In genomic region chr17:64548536-64548935, GRCm38 (mm10) we compare ENCODE assay signal across 12 mouse cellular contexts. TPM values are rescaled to one million over a fixed set of nuclear protein-coding genes. Genes with fewer than 3 reads are reported as not detected.
DNase-seq lines count a peak whose midpoint lies in the region; TF ChIP-seq lines count a peak whose summit lies in the region.
"Had no signal": no experiment of that assay in that cellular context is flagged by ENCODE, and none has a peak within 500 bp of the region (broad histone marks: within the 10 kb centered on the region; RNA-seq: fewer than 3 reads in every experiment).

No protein-coding gene starts in this region.

- TF ChIP-seq EP300 in CH12.LX (IDR thresholded peaks at IDR 0.05; ENCODE audit: low read length) = peak; percentile 12; the same call in 1 of the 2 replicates

- TF ChIP-seq POLR2A in CH12.LX (IDR thresholded peaks at IDR 0.05; ENCODE audit: low read depth, low read length) = no peak

- dilution Hi-C loops in CH12.LX (cut with MboI; ENCODE audit: extremely low pct_ligation_motif_present, extremely low pct_unique_long_range_greater_than_20kb, low sequenced_read_pairs) = no loop called here

- H3K27ac ChIP-seq in CH12.LX (ENCODE audit: insufficient read depth, low read depth) = no peak overlapping the region
- H3K27ac ChIP-seq: liver, embryonic 12.5 days; stomach, embryonic 15.5 days had no signal

- intact Hi-C loops in gastrocnemius, postnatal 14 days (cut with DNase I; ENCODE audit: low total_unique reads) = no loop called here

- TF ChIP-seq CTCF in CH12.LX (conservative IDR thresholded peaks at IDR 0.05 in 1 of 2, IDR thresholded peaks at IDR 0.05 in 1 of 2; ENCODE audit: low read depth in 2 of 2, low read length in 2 of 2) = no peak

- H3K79me2 ChIP-seq in CH12.LX (replicated peaks; ENCODE audit: control insufficient read depth, extremely low read depth, insufficient read depth, poor library complexity, severe bottlenecking) = no peaks in the 10 kb centered on the region

- peaks cover 5 to 15% of the 10 kb centered on the region in 2 experiments; a peak in 2 of 4 replicates for H3K4me1 ChIP-seq in CH12.LX (ENCODE audit: control insufficient read depth in 1 of 2, insufficient read depth in 2 of 2)
- H3K4me1 ChIP-seq: liver, embryonic 12.5 days; stomach, embryonic 15.5 days had no signal

- H3K4me2 ChIP-seq in CH12.LX (ENCODE audit: insufficient read depth, low read depth, poor library complexity, severe bottlenecking) = peak overlapping the region; percentile 54
- H3K4me2 ChIP-seq: liver, embryonic 12.5 days; stomach, embryonic 15.5 days had no signal

- peak; percentile 38 for DNase-seq in gastrocnemius, postnatal 14 days
- no peak for DNase-seq in gastrocnemius, adult 18-20 months (ENCODE audit: low spot score)
- peak; percentile 74 for DNase-seq in CH12.LX (ENCODE audit: extremely low read depth)
- DNase-seq in cerebellum, postnatal 25 days = peak; percentile 23 to 45
- DNase-seq in layer of hippocampus, postnatal 14 days (ENCODE audit: low spot score in 2 of 2) = peak; percentile 28 to 44
- no peak for DNase-seq in urinary bladder, adult 18-20 months (ENCODE audit: low spot score in 2 of 2)
- no peak for DNase-seq in B cell, adult 2 months
- DNase-seq in kidney, postnatal 25 days = no peak
- DNase-seq: kidney, adult 2 months; lung, postnatal 36 days had no signal

- no peaks in the 10 kb centered on the region for H3K36me3 ChIP-seq in CH12.LX (replicated peaks in 1 of 2; ENCODE audit: control insufficient read depth in 1 of 2, insufficient read depth in 1 of 2, low read length in 1 of 2)
- H3K36me3 ChIP-seq: liver, embryonic 12.5 days; stomach, embryonic 15.5 days had no signal

- H3K9ac ChIP-seq in CH12.LX (ENCODE audit: insufficient read depth, low read depth) = no peak overlapping the region
- H3K9ac ChIP-seq: liver, embryonic 12.5 days; stomach, embryonic 15.5 days had no signal

- H3K27me3 ChIP-seq in CH12.LX (replicated peaks) = no peaks in the 10 kb centered on the region
- H3K27me3 ChIP-seq: liver, embryonic 12.5 days; stomach, embryonic 15.5 days had no signal

- H3K9me3 ChIP-seq in CH12.LX (replicated peaks; ENCODE audit: low read length) = no peaks in the 10 kb centered on the region
- H3K9me3 ChIP-seq: liver, embryonic 12.5 days; stomach, embryonic 15.5 days had no signal

- TF ChIP-seq RAD21 in CH12.LX (IDR thresholded peaks at IDR 0.05; ENCODE audit: low read depth, low read length) = no peak

- H3K4me3 ChIP-seq in CH12.LX (replicated peaks in 1 of 3; ENCODE audit: low read depth in 2 of 3, low read length in 2 of 3, poor library complexity in 1 of 3) = no peak overlapping the region
- H3K4me3 ChIP-seq: liver, embryonic 12.5 days; stomach, embryonic 15.5 days had no signal

- in situ Hi-C loops in CH12.LX (cut with MboI; ENCODE audit: low pct_ligation_motif_present, low pct_unique_long_range_greater_than_20kb, low sequenced_read_pairs) = no loop called here

TF ChIP-seq in CH12.LX, 34 proteins besides CTCF, POLR2A, EP300 and RAD21:
- TF ChIP-seq UBTF (IDR thresholded peaks at IDR 0.05; ENCODE audit: low read depth, low read length) = no peak
- TF ChIP-seq USF1 (IDR thresholded peaks at IDR 0.05; ENCODE audit: low read depth, low read length) = no peak
- no peak for TF ChIP-seq MAFK (IDR thresholded peaks at IDR 0.05; ENCODE audit: insufficient replicate concordance, low read length)
- no peak for TF ChIP-seq MAX (IDR thresholded peaks at IDR 0.05; ENCODE audit: low read length)
- peak; percentile 17; the same call in 1 of the 2 replicates for TF ChIP-seq ETS1 (conservative IDR thresholded peaks at IDR 0.05; ENCODE audit: low read depth, low read length)

RNA-seq across cellular contexts. Expression of gene Man2a1, which starts 52.0 kb away (rescaled TPM):
- 10 to 100 TPM; 17.2 to 20.3 TPM for total RNA-seq in gastrocnemius, postnatal 14 days (2021)
- total RNA-seq in gastrocnemius, adult 18-20 months (2021) = 1 to 10 TPM; 6.0 to 7.4 TPM
- 7.9 and 12.3 TPM in 2 replicates for total RNA-seq in CH12.LX (2012; rRNA removed)
- total RNA-seq in CH12.LX (2014; rRNA removed) = 11.9 and 12.5 TPM in 2 replicates
- polyA plus RNA-seq in CH12.LX (2012; ENCODE audit: insufficient read length, low read depth) = 11.6 and 15.4 TPM in 2 replicates
- total RNA-seq in layer of hippocampus, postnatal 14 days (2021) = 10 to 100 TPM; 14.2 to 18.8 TPM

Comparison
In these comparisons a context has a peak if more than half of its experiments do, and no peak if none do; other contexts are left out.
1. DNase-seq: peak in gastrocnemius, postnatal 14 days (single experiment), CH12.LX (single experiment), cerebellum, postnatal 25 days (2 of 2) and layer of hippocampus, postnatal 14 days (2 of 2); none in gastrocnemius, adult 18-20 months (single experiment), urinary bladder, adult 18-20 months (0 of 2), B cell, adult 2 months (0 of 2) and kidney, postnatal 25 days (0 of 2).